Mouse (Mus musculus): ENCODE results near the gene 4930469K13Rik.

DNA sequence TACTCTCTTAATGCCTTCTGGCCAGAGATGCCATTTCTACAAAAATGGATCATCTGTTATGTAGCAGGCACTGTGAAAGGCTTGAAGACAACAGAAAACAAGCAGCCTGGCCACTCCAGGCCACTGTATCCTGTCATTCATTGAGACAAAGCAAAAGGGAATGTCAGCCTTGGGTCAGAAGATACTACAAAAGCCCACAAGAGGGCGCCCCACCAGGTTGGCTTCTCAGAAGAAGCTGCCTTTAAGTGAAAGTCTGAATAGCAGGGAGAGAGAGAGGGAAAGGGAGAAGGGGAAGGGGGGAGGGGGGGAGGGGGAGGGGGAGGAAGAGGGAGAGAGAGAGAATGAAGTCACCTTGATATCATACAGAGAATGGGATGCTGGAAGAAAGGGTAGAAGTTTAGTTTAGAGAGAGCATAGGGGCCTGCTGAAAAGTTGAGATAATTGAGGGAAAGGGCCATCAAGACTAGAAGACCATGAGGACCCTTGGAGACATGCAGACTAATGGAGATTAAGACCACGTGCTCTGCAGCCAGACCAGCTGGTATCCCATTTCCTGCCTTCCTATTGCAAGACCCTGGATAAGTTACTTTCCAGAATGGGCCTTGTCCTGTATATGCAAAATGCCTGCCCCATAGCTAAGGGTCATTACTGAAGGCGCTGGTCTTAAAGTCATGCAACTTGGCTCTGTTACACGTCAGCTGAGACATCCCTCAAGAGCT, 154.1 kb downstream of the 4930469K13Rik start:
- TF ChIP-seq GATA1 (IDR thresholded peaks at IDR 0.05; ENCODE audit: borderline replicate concordance, low read length) = no peak
- no peak for TF ChIP-seq FLI1 (IDR thresholded peaks at IDR 0.05; ENCODE audit: low read length)
